Mouse (Mus musculus) limb, embryonic 15.5 days (tissue): ENCODE results near the gene Tspan3. TPM values are rescaled to one million over a fixed set of nuclear protein-coding genes. Genes with fewer than 3 reads are reported as not detected.

ENCODE experiments used
- ATAC-seq: fragments of 200-750 bp; cut with Nextera tagmentation; 2 replicates; pipeline ENCODE4 v1.8.0; 2017; ENCODE audit warnings: low read depth, moderate TSS enrichment; ENCODE audit not compliant: insufficient number of reproducible peaks, low FRiP score, low TSS enrichment
- H3K27ac ChIP-seq: fragments of 300-500 bp; sonication (generic); 2 replicates; pipeline ENCODE4 v1.5.1; 2015; ENCODE audit warnings: moderate library complexity, mild to moderate bottlenecking, inconsistent platforms
- H3K27me3 ChIP-seq: fragments of 300-500 bp; sonication (generic); 2 replicates; pipeline ENCODE4 v1.6.1; 2015; ENCODE audit warnings: inconsistent platforms
- H3K36me3 ChIP-seq: fragments of 300-500 bp; sonication (generic); 2 replicates; pipeline ENCODE4 v1.6.1; 2015; ENCODE audit warnings: inconsistent platforms
- H3K4me1 ChIP-seq: fragments of 300-500 bp; sonication (generic); 2 replicates; pipeline ENCODE4 v1.6.1; 2015; ENCODE audit warnings: inconsistent platforms
- H3K4me2 ChIP-seq: fragments of 300-500 bp; sonication (generic); 2 replicates; pipeline ENCODE4 v1.6.1; 2015; ENCODE audit warnings: mild to moderate bottlenecking, inconsistent platforms
- H3K4me3 ChIP-seq: fragments of 300-500 bp; sonication (generic); 2 replicates; pipeline ENCODE4 v1.5.1; 2015; ENCODE audit warnings: mild to moderate bottlenecking, inconsistent platforms
- H3K9ac ChIP-seq: fragments of 300-500 bp; sonication (generic); 2 replicates; pipeline ENCODE4 v1.6.1; 2015; ENCODE audit warnings: inconsistent platforms
- H3K9me3 ChIP-seq: fragments of 300-500 bp; sonication (generic); 2 replicates; pipeline ENCODE4 v1.6.1; 2016; ENCODE audit warnings: inconsistent platforms
- WGBS: fragments of 180-500 bp; shearing (Covaris S2); methylation state at CpG from one replicate; pipeline ENCODE4 v1.1.7; 2015; 5-methylcytosine and 5-hydroxymethylcytosine counted together
- polyA plus RNA-seq: library from polyadenylated mRNA; unstranded; fragments of >200 nt; fragmentation: Nextera tagmentation; extraction: Ambion mirVana; gene quantifications from 2 replicates; pipeline ENCODE4 v1.2.1, GENCODE M21; 2015

Tspan3 gene
- polyA plus RNA-seq, 1 experiment from 2014 or later = 463 TPM

DNA sequence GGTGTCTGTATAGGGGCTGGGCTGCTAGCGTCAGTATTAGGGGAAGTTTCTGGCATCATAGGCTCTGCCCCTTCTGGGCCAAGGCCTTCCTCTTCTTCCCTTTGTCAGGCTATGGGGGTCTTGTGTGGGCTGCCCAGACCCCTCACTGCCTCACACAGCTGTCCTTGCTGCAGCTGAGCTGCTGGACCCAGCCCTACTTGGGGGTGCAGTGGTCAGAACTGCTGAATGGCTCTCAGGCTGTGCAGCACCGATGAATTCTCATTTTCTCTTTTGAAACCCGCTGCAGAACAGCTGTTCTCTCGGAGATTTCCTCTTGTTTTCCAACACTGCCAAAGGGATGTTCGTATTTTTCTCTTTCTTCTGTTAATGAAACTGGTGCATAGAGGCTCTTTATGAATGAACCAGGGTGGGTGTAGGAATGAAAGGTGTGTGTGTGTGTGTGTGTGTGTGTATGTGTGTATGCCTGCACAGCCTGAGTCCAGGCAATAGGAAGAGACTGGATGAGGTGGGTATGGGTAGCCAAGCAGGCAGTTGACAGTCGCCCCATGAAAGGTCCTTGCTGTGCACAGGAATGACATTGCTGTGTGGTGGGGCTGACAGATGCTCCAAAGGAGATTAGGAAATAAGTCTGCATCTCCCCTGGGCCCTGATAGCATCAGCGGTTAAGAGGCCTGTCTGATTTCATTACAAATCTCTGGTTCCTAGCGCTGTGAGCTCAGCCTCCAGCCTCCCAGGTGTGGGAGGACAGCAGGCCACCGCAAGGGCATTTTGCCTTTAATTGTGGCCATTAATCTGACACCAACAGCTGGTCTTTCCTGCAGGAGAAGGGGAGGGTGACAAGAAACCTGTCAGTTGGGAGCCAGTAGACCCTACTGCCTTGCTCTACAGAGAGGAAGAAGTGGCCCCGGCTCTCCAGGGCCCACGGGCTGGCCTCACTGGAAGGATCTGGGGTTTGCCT, 26.5 kb upstream of the Tspan3 start:
- Histone ChIP-seq H3K4me1 (peaks cover 11% of the 10 kb centered on the region), H3K9ac (no peak overlapping the region), H3K4me2 (no peak overlapping the region), H3K4me3 (no peak overlapping the region), H3K36me3 (no peaks in the 10 kb centered on the region), H3K27ac (no peak overlapping the region), H3K9me3 (no peaks in the 10 kb centered on the region), H3K27me3 (no peaks in the 10 kb centered on the region)
- WGBS = 43% methylated on average over 11 of the region's 11 CpGs
- no peak for ATAC-seq

DNA sequence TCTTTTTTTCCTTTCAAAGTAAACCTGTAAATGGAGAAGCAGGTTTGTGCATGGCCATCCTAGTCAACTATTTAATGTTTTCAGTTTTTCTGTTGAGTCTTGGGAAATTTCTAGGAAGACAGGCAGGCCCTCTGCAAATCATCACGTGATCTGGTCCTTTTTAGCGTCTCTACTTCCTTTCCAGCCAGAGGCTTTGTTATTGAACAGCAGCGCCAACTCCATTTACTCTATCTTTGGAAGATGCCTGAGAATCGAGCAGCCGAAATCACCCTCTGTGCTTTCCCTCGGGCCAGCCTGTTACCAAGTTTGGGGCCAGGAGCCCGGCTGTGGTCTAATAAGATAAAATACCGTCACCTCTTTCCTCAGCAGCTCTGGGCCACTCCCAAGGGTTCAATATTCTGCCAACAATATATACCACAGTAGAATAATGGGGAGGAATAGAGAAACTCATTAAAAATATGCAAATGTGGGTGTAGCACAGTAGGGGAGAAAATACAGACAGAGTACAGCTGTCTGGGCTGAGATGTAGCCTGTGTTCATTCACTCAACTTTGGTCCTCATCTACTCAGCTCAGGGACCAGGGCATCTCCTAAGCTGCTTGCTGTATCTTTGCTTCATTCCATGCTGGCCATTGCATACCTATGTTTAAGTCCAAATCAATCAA, 15.0 kb upstream of the Tspan3 start:
- no peak for ATAC-seq
- WGBS = 40% methylated on average over 8 of the region's 8 CpGs

DNA sequence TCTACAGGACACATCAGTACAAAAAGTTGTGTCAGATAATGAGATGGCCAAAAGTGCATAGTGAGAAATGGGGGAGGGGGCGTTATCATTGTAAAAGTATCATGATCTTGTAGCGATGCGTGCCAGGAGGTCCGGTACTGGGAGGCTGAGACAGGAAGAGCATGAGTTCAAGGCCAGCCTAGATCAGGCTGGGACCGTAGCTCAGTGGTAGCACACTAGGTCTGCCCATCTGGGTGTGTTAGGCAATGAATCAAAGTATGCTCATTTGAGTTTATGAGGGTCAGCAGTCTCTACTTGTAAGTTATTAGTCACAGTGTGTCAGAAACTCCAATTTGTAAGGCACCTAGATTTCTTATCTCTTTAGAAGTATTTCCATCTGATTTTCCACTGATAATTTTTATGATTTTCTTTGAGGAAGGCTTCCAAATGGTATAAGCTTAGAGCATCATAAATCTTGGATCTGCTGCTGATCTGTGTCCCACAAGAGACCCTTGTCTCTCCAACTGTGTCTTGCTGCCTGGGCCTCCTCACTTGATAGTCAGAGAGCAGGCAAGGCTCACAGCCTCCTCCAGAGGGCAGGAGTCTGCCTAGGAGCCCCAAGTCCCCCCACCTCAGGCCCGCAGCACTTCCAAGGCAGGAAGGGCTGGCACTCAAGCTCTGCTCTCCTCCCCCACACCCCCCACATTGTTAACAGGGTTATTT, 14.3 kb upstream of the Tspan3 start:
- 74% methylated on average over 6 of the region's 6 CpGs for WGBS
- H3K4me3 ChIP-seq = no peak overlapping the region
- H3K4me2 ChIP-seq = no peak overlapping the region
- no peak for ATAC-seq
- H3K27me3 ChIP-seq = no peaks in the 10 kb centered on the region
- peaks cover 3% of the 10 kb centered on the region; the same call in 1 of the 2 replicates for H3K4me1 ChIP-seq
- H3K27ac ChIP-seq = no peak overlapping the region
- H3K9ac ChIP-seq = no peak overlapping the region
- H3K36me3 ChIP-seq = no peaks in the 10 kb centered on the region
- H3K9me3 ChIP-seq = no peaks in the 10 kb centered on the region

More for the DNA sequence above, 15.0 kb upstream of the Tspan3 start:
- Histone ChIP-seq H3K27me3 (no peaks in the 10 kb centered on the region), H3K36me3 (no peaks in the 10 kb centered on the region), H3K4me2 (no peak overlapping the region), H3K9me3 (no peaks in the 10 kb centered on the region), H3K9ac (no peak overlapping the region), H3K27ac (no peak overlapping the region), H3K4me1 (peaks cover 3% of the 10 kb centered on the region; the same call in 1 of the 2 replicates), H3K4me3 (no peak overlapping the region)

DNA sequence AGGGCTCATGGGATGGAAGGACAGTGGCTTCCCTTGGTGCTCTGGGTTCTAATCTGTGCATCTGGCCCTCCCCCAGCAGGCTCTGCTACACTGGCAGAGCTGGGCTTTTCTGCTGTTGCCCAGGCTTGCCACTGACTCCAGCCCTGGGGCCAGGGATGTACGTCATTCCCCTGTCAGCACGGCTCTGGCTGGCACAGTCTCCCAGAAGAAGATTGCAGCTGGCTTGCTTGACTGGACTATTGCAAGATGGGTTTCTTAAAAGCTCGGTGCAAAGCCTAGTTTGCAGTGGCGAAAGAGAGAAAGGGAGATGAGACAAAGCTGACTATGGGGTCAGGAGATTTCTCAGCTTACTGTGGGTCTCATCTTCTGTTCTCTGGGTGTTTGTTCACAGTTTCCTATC, 12.1 kb upstream of the Tspan3 start:
- no peak overlapping the region for H3K9ac ChIP-seq
- no peaks in the 10 kb centered on the region for H3K9me3 ChIP-seq
- 63% methylated on average over 4 of the region's 4 CpGs for WGBS
- H3K27me3 ChIP-seq = no peaks in the 10 kb centered on the region
- H3K27ac ChIP-seq = no peak overlapping the region
- H3K4me2 ChIP-seq = no peak overlapping the region
- H3K36me3 ChIP-seq = no peaks in the 10 kb centered on the region
- no peak overlapping the region for H3K4me3 ChIP-seq
- H3K4me1 ChIP-seq = peaks cover 3% of the 10 kb centered on the region; the same call in 1 of the 2 replicates
- no peak for ATAC-seq

DNA sequence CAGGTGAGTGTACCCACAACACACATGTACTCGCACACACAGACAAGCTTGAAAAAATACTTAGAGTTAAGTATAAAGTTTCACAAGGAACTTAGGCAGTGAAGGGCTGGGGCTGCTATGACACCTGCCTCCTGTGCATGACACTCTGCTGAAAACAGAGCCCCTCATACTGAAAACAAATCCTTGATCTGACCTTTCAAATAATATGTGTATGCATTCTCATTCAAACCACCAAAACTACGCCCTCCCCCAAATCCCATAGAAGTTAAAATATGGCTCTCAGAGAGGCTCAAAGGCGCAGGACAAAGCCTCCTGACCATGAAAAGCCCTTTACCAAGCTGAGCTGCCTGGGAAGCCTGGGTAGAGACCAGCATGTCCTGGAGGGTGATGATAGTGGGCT, 10.0 kb upstream of the Tspan3 start:
- Histone ChIP-seq H3K27me3 (no peaks in the 10 kb centered on the region), H3K4me3 (no peak overlapping the region), H3K27ac (no peak overlapping the region), H3K4me1 (no peaks in the 10 kb centered on the region), H3K9me3 (no peaks in the 10 kb centered on the region), H3K4me2 (no peak overlapping the region), H3K9ac (no peak overlapping the region), H3K36me3 (no peaks in the 10 kb centered on the region)
- WGBS = 81% methylated on average over 3 of the region's 3 CpGs
- no peak for ATAC-seq

DNA sequence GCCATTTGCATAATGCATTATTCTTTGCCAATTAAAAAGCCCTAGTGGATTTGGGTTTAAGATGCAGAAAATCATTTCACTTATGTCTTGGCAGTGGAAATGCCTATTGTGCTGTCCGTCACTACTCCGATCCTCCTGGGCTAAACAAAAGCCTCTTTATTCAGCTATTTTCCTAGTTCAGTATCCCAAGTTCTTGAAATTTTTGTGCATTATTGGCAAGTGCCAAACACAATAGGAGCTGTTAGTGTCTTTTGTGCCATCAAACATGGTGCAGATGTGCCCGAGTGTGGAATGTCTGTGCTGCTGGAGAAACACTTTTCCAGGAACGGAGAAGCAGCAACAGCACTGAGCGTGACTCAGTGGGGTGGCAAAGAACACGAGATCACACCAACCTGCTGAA, 2.4 kb upstream of the Tspan3 start:
- Histone ChIP-seq H3K4me2 (no peak overlapping the region), H3K27me3 (no peaks in the 10 kb centered on the region), H3K9me3 (no peaks in the 10 kb centered on the region), H3K36me3 (no peaks in the 10 kb centered on the region), H3K9ac (no peak overlapping the region), H3K4me1 (peaks cover 12% of the 10 kb centered on the region), H3K4me3 (no peak overlapping the region), H3K27ac (no peak overlapping the region)
- 50% methylated on average over 6 of the region's 6 CpGs for WGBS
- ATAC-seq = no peak

DNA sequence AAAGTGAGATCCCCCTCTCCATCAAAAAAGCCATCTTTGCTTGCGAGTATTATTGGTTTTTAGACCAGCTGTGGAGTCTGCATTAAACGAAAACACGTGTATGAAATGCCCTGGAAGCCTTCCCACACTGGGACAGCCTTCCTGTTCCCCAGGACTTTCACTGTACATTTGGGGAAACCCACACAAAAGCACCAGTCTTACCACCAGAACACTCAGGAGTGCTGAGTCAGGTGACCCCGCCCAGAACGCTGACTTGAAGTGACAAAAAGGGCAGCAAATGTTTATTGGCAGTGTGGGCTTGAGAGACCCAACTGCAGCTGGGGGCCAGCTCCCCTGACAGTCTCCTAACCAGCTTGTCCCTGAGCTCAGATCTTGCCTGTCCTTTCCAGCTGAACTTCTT, 884 bp upstream of the Tspan3 start:
- H3K4me2 ChIP-seq = no peak overlapping the region
- peak overlapping the region; percentile 40 for H3K27ac ChIP-seq

DNA sequence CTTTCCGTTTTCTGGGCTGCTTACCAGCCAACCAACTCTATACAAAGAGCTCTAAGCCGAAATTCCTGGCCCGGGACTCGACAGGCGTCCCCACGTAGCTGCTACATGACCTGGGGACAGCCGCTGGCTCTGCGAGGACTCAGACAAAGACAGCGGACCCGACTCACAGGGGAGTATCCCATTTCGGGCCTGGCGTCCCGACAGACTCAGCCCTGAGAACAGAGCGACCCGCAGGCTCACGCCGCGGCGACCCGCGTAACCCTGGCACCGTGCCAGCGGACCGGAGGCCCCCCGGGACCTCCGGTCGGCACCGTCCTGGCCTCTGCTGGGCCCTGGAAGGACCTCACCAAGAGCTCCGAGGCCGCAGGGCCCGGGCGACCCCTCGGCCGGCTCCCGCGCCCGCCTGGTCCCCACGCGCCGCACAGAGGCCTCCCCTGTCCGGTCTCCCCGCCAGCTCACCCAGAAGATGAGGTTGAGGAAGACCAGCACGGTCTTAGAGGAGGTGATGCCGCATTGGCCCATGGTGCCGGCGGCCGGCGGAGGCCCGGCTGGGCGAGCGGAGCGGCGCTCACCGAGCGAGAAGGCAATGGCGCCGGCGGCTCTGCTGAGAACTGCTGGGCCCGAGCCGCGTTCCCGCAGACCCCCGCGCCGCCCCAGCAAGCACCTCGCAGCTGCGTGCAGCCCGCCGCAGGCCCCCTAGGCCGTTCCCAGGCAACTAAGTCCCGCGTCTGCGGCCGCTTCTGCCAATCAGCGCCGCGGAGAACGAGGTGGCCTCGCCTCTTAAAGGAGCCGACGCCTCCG, 4.7 kb downstream of the Tspan3 start:
- WGBS = under 1% methylated on average over 75 of the region's 82 CpGs

More for the DNA sequence above, 884 bp upstream of the Tspan3 start:
- no peaks in the 10 kb centered on the region for H3K36me3 ChIP-seq
- no peak overlapping the region for H3K9ac ChIP-seq
- no peak overlapping the region for H3K4me3 ChIP-seq
- H3K27me3 ChIP-seq = no peaks in the 10 kb centered on the region
- H3K4me1 ChIP-seq = peaks cover 21% of the 10 kb centered on the region
- 15% methylated on average over 5 of the region's 5 CpGs for WGBS
- H3K9me3 ChIP-seq = no peaks in the 10 kb centered on the region
- no peak for ATAC-seq

DNA sequence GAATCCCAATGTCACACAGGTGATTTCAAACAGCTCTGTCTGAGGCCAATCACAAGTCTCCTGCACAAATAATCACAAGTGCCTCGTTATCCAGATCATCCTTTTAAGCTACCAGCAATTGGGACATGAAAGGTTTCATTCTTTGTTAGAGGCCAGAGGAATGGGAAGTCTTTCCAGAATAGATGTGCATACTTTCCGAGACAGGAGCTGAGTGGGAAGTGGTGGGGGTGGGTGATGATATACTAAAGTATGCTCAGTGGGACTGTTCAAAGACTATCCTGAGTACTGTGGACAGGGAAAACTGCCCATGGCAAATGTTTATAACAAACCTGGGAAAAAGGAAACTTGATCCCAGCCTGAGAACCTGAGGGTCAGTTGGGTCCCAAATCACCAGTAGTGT, 5.8 kb downstream of the Tspan3 start:
- peak overlapping the region; percentile 48 for H3K4me2 ChIP-seq
- ATAC-seq = no peak
- H3K4me1 ChIP-seq = peaks cover 25% of the 10 kb centered on the region
- H3K27ac ChIP-seq = no peak overlapping the region
- H3K27me3 ChIP-seq = no peaks in the 10 kb centered on the region
- no peaks in the 10 kb centered on the region for H3K9me3 ChIP-seq
- no peaks in the 10 kb centered on the region for H3K36me3 ChIP-seq
- H3K9ac ChIP-seq = no peak overlapping the region
- WGBS = 7% methylated on average over 2 of the region's 2 CpGs
- H3K4me3 ChIP-seq = peak overlapping the region; percentile 97

More for the DNA sequence above, 4.7 kb downstream of the Tspan3 start:
- H3K4me3 ChIP-seq = peak overlapping the region; percentile 97
- H3K27me3 ChIP-seq = no peaks in the 10 kb centered on the region
- H3K4me2 ChIP-seq = peak overlapping the region; percentile 48
- H3K9me3 ChIP-seq = no peaks in the 10 kb centered on the region
- H3K9ac ChIP-seq = peak overlapping the region; percentile 92
- peak; percentile 94 for ATAC-seq
- H3K4me1 ChIP-seq = peaks cover 28% of the 10 kb centered on the region
- peak overlapping the region; percentile 95 for H3K27ac ChIP-seq
- no peaks in the 10 kb centered on the region for H3K36me3 ChIP-seq

DNA sequence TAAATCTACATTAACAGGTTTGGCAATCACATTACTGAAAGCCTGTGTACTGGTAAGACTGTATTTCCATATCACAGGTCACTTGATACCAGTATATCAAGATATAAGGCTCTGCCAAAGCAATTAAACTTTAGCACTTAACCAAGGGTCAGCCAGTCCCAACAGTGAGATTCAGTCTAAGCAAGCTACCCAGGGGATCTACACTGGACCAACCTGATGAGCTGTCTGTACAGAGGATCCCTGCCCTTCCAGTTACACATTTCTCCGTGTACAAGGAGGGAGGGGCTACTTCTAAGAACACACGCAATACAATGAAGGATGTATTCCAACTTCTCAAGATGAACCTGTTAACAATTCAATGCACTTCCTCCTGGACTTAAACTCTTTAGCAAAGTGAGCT, 7.2 kb downstream of the Tspan3 start:
- no peak overlapping the region for H3K9ac ChIP-seq
- peaks cover 25% of the 10 kb centered on the region for H3K4me1 ChIP-seq
- H3K27me3 ChIP-seq = no peaks in the 10 kb centered on the region
- no peak overlapping the region for H3K27ac ChIP-seq
- ATAC-seq = no peak
- H3K4me3 ChIP-seq = no peak overlapping the region
- WGBS = 48% methylated on average over 2 of the region's 2 CpGs
- no peak overlapping the region for H3K4me2 ChIP-seq
- H3K9me3 ChIP-seq = no peaks in the 10 kb centered on the region
- H3K36me3 ChIP-seq = no peaks in the 10 kb centered on the region

DNA sequence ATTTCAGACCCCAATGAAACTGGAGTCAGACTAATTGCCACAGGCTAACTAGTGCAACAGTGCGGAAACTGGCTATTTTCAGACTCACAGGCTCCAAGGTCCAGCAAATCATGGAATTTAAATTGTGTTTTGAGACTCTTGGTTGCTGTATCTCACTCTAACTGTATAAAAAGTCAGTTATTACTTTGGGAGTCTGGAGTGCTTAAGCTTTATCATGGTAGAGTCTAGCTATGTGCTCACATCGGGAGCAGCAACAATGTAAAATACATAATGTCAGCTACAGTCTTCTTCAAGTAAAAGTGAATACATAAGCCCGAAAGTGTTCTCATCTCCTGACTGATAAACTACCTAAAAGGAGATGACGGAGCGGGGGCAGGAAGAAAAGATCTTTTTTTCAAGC, 10.7 kb downstream of the Tspan3 start:
- Histone ChIP-seq H3K4me1 (peaks cover 19% of the 10 kb centered on the region), H3K27ac (no peak overlapping the region), H3K4me2 (no peak overlapping the region), H3K9me3 (no peaks in the 10 kb centered on the region), H3K9ac (no peak overlapping the region), H3K27me3 (no peaks in the 10 kb centered on the region), H3K4me3 (no peak overlapping the region), H3K36me3 (no peaks in the 10 kb centered on the region)
- ATAC-seq = no peak
- WGBS = 87% methylated on average over 5 of the region's 5 CpGs
